Mouse (Mus musculus): ENCODE results near the gene Mettl16. TPM values are rescaled to one million over a fixed set of nuclear protein-coding genes. Genes with fewer than 3 reads are reported as not detected.

Gene Mettl16
- total RNA-seq, 2 experiments from 2014 or later = 11.5 to 13.6 TPM

DNA sequence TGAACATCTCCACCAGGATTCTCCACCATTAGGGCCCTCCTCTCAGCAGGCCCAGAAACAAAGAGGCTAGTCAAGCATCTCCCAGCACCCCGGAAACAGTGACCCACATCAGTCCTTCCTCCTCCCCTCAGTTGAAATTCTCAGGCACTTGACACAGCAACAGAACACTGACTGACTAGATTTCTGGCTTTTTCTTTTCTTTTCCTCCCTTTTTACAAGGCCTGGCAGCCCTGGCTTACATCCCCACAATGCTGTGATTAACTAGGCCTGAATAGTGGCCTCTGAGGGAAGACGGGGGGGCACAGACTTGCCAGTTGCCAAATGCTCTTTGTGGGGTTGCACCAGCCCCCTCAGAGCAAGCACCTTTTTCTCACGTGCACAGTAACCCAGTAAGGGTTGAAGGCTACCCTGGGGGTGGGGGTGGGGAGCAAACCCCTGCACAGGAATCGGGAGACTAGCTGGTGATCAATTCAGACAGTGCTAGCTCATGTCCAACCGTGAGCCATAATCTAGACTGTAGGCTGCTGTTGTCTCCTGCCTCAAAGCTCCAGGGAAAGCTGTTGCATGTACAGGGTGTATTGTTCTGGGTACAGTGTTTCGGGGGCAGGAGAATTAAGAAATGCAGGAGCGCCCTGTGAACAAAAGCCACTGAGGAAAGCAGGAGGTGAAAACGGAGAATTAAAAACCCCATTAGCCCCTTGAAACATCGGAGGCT, 19.1 kb upstream of the Mettl16 start:
- no peak for DNase-seq
- TF ChIP-seq CTCF (IDR thresholded peaks at IDR 0.05) = no peak
- Histone ChIP-seq H3K4me3 (no peak overlapping the region), H3K27ac (no peak overlapping the region)
- intact Hi-C loops (cut with DNase I) = no loop called here

DNA sequence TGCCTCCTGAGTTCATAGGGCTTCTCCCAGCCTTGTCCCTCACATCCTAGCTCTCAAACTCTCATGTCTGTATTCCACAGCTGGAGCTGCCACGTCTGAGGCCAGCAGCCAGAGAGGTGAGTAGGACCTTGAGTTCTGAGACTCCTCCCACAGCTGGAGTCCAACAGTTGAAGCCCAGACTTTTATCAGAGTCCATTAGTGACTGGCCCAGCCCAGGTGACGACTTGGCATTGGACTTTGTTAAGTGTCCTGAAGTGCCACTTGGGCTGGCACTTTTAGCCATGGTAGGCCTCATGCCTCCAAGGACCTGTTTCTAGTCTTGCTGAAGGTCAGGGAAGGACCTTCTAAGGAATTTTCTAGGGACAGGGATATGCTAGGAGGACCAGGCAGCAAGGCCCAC, 14.0 kb upstream of the Mettl16 start:
- Histone ChIP-seq H3K4me3 (no peak overlapping the region), H3K27ac (no peak overlapping the region)
- intact Hi-C loops (cut with DNase I) = no loop called here
- TF ChIP-seq CTCF (IDR thresholded peaks at IDR 0.05) = no peak
- DNase-seq = no peak

DNA sequence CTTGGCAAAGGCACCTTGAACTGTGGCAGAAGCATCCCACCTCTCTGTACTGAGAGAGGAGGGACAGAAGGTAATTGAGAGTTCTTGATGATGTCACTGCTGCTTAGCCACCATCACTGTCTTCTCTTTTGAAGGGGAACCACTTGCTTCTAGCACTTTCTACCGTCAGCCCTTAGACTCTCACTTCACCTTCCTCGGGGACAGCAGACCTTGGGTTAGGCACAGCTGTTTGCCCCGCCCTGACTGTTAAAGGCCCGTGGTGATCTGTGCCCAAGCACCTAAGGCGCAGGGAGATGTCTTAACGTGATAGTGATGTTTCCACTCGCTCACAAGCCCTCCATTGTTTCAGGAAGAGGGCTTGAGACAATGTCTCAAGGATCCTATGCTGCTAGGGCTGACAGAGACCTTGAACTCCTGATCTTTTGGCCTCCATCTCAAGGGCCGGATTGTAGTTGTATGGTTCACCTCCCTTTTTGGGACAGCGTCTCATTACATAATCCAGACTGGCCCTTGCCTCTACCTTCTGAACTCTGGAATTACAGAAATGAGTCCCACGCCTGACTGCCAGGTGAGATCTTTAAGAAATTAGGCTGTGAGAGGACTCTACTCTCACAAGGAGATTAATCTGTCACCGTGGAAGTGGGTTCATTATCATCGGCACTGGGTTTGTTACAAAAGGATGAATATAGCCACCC, 9.5 kb upstream of the Mettl16 start:
- intact Hi-C loops (cut with DNase I) = no loop called here
- no peak overlapping the region for H3K27ac ChIP-seq
- no peak overlapping the region for H3K4me3 ChIP-seq
- TF ChIP-seq CTCF (IDR thresholded peaks at IDR 0.05) = no peak
- DNase-seq = no peak

DNA sequence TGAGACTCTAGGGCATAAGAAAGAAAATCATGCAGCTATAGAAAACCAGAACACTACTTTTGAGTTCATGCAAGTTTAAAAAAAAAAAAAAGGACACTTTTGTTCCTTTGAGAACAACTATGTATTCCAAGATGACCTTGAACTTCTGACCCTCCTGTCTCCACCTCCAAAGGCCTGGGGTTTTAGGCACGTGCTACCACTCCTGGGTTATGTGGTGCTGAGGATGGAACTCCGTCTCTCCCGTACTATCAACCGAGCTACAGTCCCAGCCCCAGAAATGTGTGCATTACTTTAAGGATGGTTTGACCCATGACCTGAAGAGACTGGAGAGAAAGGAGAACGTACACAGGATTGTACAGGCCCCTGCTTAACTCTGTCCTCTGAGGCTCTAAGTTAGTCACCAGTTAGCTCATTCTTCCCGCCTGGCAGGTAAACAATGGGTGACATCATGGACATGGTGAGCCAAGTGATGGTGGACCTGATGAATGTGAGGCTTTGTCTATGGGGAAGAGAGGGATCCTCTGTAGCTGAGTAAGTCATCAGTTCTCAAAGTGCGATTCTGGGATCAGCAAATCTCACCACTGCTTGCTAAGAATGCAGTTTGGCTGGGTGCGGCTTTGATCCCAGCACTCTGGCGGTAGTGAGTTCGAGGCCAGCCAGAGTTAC, 6.5 kb upstream of the Mettl16 start:
- intact Hi-C loops (cut with DNase I) = no loop called here
- no peak overlapping the region for H3K4me3 ChIP-seq
- TF ChIP-seq CTCF (IDR thresholded peaks at IDR 0.05) = no peak
- DNase-seq = no peak
- no peak overlapping the region for H3K27ac ChIP-seq

DNA sequence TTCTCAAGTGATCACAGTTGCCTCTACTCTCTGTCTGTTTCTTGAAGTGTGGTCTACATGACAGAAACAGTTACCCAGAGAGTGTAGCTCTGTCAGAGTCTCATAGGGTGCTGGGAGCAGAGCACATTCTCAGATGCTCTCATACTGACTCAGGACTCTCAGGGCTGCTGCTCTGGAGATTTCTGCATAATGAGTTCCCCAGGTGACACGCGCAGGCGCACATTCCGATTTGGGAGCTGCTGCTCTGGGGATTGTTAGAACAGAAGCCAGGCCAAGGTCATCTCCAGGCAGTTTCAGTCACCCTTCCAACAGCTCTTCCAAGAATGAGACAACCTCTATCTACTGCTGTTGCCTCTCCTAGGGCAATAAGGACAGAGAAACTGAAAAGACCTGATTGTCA, 3.2 kb upstream of the Mettl16 start:
- no peak overlapping the region for H3K4me3 ChIP-seq
- H3K27ac ChIP-seq = no peak overlapping the region
- peak; percentile 15 for DNase-seq
- intact Hi-C loops (cut with DNase I) = no loop called here
- no peak for TF ChIP-seq CTCF (IDR thresholded peaks at IDR 0.05)

DNA sequence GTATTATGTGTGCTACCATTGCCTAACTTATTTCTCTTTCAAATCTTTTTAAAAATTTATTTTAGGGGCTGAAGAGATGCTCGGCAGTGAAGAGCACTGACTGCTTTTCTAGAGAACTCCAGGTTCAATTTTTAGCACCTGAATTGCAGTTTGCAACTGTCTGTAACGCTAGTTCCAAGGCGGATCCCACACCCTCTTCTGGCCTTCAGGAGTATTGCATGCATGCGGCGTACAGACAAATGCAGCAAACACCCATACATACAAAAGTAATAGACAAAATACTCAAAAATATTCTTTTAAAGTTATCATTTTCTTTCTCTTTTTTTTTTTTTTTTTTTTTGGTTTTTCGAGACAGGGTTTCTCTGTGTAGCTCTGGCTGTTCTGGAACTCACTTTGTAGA, 2.6 kb upstream of the Mettl16 start:
- no peak overlapping the region for H3K27ac ChIP-seq
- DNase-seq = peak; percentile 32
- peak; percentile 70 for TF ChIP-seq CTCF (IDR thresholded peaks at IDR 0.05)
- H3K4me3 ChIP-seq = no peak overlapping the region
- intact Hi-C loops (cut with DNase I) = loop anchor here (1.0 kb wide), 1 partner anchor 134 kb away; no protein-coding TSS in a partner anchor

DNA sequence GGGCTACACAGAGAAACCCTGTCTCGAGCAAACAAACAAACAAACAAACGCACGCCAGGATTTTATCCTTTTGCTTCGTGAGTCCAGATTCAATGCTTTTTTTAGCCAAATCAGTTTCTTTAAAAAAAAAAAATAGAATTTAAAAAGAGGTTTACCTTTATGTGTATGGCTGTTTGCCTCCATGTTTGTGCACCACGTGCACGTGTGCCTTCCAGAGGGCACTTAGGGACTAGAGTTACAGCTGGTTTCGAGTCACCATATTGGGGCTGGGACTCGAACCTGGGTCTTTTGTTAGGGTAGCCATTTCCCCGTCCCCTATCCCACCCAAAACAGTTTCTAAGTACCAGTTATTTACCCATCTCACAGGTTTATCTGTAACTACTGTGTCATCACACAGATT, 593 bp upstream of the Mettl16 start:
- no peak for DNase-seq
- intact Hi-C loops (cut with DNase I) = loop anchor here (2.0 kb wide), 1 partner anchor 47 kb away; no protein-coding TSS in a partner anchor

DNA sequence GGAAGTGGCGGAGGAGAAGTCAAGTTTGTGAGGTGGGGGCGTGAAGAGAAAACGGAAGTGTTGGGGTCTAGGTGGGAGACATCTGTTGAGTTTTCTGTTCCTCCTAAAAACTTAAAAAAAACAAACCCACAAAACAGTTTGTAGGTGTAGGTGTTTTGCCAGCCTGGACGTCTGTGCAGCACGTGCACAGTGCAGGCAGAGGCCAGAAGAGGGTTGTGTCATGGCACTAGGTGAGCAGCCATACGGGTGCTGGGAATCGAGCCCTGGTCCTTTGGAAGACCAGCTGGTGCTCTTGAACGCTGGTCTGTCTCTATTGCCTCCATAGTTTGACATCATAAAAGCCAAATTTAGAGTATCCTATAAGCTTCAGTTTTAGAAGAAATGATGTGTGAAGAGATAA, 604 bp downstream of the Mettl16 start:
- TF ChIP-seq CTCF (IDR thresholded peaks at IDR 0.05) = no peak
- peak overlapping the region; percentile 89 for H3K27ac ChIP-seq
- peak overlapping the region; percentile 92 for H3K4me3 ChIP-seq
- intact Hi-C loops (cut with DNase I) = loop anchor here (2.0 kb wide), 1 partner anchor 48 kb away; no protein-coding TSS in a partner anchor
- DNase-seq = no peak

More for the DNA sequence above, 593 bp upstream of the Mettl16 start:
- no peak for TF ChIP-seq CTCF (IDR thresholded peaks at IDR 0.05)
- H3K4me3 ChIP-seq = peak overlapping the region; percentile 92
- peak overlapping the region; percentile 89 for H3K27ac ChIP-seq

DNA sequence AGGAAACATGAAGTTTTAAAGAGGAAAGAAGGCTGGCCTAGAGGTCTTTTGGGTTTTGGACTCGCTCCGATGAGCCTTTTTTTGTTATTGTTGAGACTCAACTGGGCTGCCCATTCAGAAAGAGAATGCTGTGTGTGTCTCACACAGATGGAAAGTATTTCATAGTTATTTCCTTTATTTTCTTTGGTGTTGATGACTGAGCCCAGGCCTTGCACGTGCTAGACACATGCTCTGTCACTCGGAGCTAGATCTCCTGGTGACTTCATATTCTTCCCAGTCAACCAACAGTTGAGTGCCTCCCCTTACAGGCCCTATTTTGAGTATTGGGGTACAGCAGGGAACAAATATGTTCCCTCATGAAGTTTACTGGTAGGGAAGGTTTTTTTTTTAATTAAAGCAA, 1.0 kb downstream of the Mettl16 start:
- TF ChIP-seq CTCF (IDR thresholded peaks at IDR 0.05) = no peak
- intact Hi-C loops (cut with DNase I) = loop anchor here (2.0 kb wide), 1 partner anchor 49 kb away; no protein-coding TSS in a partner anchor
- peak overlapping the region; percentile 92 for H3K4me3 ChIP-seq

DNA sequence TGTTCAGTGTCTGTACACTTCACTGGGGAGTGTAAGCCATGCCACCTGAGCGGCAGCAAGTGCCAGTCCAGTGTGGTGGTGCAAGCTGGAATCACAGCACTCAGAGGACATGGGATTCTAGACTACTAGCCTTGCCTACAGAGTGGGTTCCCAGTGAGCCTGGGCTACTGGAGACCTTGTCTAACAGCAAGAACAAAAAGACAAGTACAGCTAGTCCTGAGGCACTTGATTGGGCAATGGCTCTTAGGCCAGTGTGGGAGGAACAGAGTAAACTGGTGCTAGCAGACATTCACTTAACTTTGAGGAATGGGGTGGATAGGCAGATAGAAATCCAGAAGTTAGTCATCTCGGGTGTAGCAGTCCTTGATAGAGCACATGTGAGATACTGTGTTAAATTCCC, 1.8 kb downstream of the Mettl16 start:
- intact Hi-C loops (cut with DNase I) = no loop called here
- no peak for TF ChIP-seq CTCF (IDR thresholded peaks at IDR 0.05)
- no peak overlapping the region for H3K27ac ChIP-seq

More for the DNA sequence above, 1.0 kb downstream of the Mettl16 start:
- DNase-seq = no peak
- H3K27ac ChIP-seq = no peak overlapping the region

DNA sequence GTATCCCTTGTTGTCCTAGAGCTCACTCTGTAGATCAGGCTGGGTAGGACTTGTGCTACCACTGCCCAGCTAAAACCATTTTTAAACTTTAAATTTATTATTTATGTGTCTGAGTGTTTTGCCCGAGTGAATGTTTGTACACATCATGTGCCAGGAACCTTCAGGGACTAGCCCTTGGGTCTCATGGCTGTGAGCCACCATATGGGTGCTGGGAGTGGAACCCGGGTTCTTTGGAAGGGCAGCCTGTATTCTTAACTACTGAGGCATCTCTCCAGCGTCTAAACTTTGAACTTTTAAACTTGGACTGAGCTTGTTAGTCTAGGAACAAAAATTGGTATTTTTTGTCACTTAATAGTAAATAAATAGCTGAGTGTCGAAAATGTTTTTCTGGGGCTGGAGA, 22.2 kb downstream of the Mettl16 start:
- no peak for DNase-seq
- H3K4me3 ChIP-seq = no peak overlapping the region
- no peak overlapping the region for H3K27ac ChIP-seq
- intact Hi-C loops (cut with DNase I) = no loop called here
- no peak for TF ChIP-seq CTCF (IDR thresholded peaks at IDR 0.05)

More for the DNA sequence above, 1.8 kb downstream of the Mettl16 start:
- DNase-seq = no peak
- no peak overlapping the region for H3K4me3 ChIP-seq

DNA sequence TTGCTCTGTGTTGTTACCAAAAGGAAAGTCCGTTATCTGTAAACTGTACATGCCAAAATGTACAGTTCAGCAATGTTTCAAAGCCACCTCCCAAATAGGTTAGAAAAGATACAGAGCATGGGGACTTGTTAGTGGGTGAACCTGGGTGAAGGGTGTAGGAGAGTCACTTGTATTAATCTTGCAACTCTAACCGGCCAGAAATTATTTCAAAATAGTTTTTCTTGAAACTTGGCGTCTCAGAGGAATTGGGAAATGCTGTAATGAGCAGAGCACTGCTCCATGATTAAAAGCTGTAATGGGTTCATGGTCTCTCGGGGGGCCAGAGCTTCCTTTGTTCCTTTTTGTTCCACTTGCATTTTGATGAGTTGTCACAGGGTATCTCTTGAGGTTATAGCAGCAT, 30.0 kb downstream of the Mettl16 start:
- no peak for DNase-seq
- TF ChIP-seq CTCF (IDR thresholded peaks at IDR 0.05) = no peak
- Histone ChIP-seq H3K4me3 (no peak overlapping the region), H3K27ac (no peak overlapping the region)
- intact Hi-C loops (cut with DNase I) = no loop called here

DNA sequence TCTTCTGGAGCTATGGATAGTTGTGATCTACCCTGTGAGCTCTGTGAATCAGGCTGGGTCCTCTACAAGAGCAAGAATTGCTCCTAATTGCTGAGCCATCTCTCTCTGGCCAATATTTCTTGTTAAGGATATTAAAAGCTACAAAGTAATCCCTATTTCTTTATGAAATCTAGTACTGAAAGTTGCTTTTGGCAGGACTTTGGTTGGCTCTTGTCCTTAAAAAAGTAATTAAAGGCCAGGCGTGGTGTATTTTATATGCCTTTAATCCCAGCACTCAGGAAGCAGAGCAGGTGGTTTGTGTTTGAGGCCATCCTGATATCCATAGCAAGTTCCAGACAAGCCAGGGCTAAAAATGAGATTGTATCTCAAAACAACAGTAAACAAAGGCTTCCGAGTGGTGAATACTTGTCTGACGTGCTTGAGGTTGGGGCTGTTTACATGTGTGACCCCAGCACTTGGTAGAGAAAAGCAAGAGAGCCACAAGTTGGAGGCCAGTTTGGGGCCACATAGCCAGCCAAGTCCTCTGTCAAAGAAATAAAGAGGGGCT, 33.5 kb downstream of the Mettl16 start:
- intact Hi-C loops (cut with DNase I) = no loop called here
- no peak overlapping the region for H3K27ac ChIP-seq
- no peak overlapping the region for H3K4me3 ChIP-seq
- no peak for DNase-seq
- TF ChIP-seq CTCF (IDR thresholded peaks at IDR 0.05) = no peak

Measured in gastrocnemius, adult 2 months (tissue).